Mouse (Mus musculus) liver, adult 2 months (tissue): ENCODE measurements around the gene Dok3.

Experiments
- CTCF ChIP-seq: fragments of 200-500 bp; IDR thresholded peaks from 2 replicates; pipeline ENCODE4 v1.5.1; 2011; ENCODE audit warnings: low read depth, low read length, control low read depth
- POLR2A ChIP-seq: fragments of 200-500 bp; IDR thresholded peaks from 2 replicates; pipeline ENCODE4 v1.6.1; 2011; ENCODE audit warnings: low read length, control low read depth; ENCODE audit not compliant: insufficient read depth; ENCODE audit errors: extremely low read depth

DNA sequence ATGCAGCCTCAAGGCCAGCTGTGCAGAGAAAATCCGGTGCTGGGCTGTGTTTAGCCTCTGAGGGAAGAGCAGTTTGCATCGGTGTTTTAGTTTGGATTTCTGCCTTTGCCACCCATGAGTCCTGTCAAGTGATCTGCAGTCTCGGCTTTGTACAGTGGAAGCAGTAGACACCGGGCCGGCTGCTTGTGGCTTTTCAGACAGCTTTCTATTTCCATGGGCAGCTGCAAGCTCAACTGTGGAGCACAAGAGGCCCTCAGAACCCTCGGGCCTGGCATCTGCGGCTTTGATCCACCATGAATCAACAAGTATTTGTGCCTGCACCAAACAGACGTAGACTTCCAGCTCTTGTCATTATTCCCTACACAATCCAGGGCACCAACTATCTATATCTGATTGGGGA is 26.7 kb downstream of the Dok3 start:
- TF ChIP-seq POLR2A (no peak), CTCF (no peak)
